Mouse (Mus musculus) spleen, adult 2 months (tissue): ENCODE measurements around the gene Sfmbt1.

Source experiments
- CTCF ChIP-seq: fragments of 200-500 bp; IDR thresholded peaks from 2 replicates; pipeline ENCODE4 v1.5.1; 2011; ENCODE audit warnings: mild to moderate bottlenecking, inconsistent platforms; ENCODE audit not compliant: insufficient read depth, insufficient read length, insufficient replicate concordance; ENCODE audit errors: extremely low read depth
- POLR2A ChIP-seq: fragments of 200-500 bp; IDR thresholded peaks from 2 replicates; pipeline ENCODE4 v1.6.1; 2011; ENCODE audit warnings: low read depth, low read length, inconsistent platforms

DNA sequence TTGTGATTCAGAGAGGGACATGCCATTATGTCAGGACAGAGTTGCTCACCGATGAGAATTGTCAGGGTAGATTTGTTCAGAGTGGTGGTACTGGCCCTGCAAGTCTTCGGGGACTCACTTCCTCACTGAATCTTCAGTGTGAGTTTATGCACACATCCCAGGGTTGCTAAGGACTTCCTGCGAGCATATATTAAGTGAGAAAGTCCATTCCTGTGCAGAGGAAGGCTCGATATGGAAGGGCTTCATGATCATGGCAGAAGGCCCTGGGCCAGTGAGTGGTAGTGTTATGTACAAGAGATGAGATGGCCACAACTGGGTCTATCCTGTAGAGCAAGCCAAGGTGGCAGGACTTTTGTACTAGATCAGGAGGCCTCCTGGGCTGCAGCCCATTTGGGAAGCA is 112.8 kb downstream of the Sfmbt1 start:
- TF ChIP-seq CTCF (no peak), POLR2A (no peak)
